Mouse (Mus musculus) C2C12 (cell line): ENCODE measurements around the gene Mcu.

ENCODE experiments used
- CEBPB ChIP-seq: IDR thresholded peaks from one replicate; pipeline ENCODE4 v1.6.1; 2011; ENCODE audit warnings: low read depth, mild to moderate bottlenecking, control low read depth, moderate library complexity
- CTCF ChIP-seq: IDR thresholded peaks from one replicate; pipeline ENCODE4 v1.5.1; 2011; ENCODE audit not compliant: control insufficient read depth, insufficient read depth, insufficient read length
- FOSL1 ChIP-seq: IDR thresholded peaks from one replicate; pipeline ENCODE4 v1.8.0; 2011; ENCODE audit warnings: mild to moderate bottlenecking, low read length; ENCODE audit not compliant: poor library complexity, insufficient read depth, severe bottlenecking
- MAX ChIP-seq: IDR thresholded peaks from one replicate; pipeline ENCODE4 v1.6.1; 2011; ENCODE audit warnings: mild to moderate bottlenecking, control low read depth
- MYOD1 ChIP-seq: IDR thresholded peaks from one replicate; pipeline ENCODE4 v1.6.1; 2011; ENCODE audit warnings: low read depth; ENCODE audit not compliant: control insufficient read depth, insufficient read length
- MYOG ChIP-seq: IDR thresholded peaks from one replicate; pipeline ENCODE4 v1.6.1; 2011; ENCODE audit not compliant: control insufficient read depth, insufficient read length; ENCODE audit errors: extremely low read depth
- USF1 ChIP-seq: IDR thresholded peaks from one replicate; pipeline ENCODE4 v1.6.1; 2011; ENCODE audit warnings: low read depth, mild to moderate bottlenecking, control low read depth, moderate library complexity

- no peak for TF ChIP-seq CTCF
- no peak for TF ChIP-seq MYOD1
- TF ChIP-seq MAX, result no peak
- no peak for TF ChIP-seq MYOG
- TF ChIP-seq FOSL1, result no peak
- no peak for TF ChIP-seq USF1
- no peak for TF ChIP-seq CEBPB
Observed at GRCm38 (mm10) chr10:59623496-59623895, 7.0 kb upstream of the Mcu start.
